Mouse (Mus musculus) MEL (cell line): ENCODE measurements at regions not wholly inside any gene's neighbourhood (a gene's known extent, or its start where the extent isn't known, plus 50 kb on each side); places are given as distances from the start of the nearest gene placed in this dataset.
A peak's percentile ranks its signal among the peaks of the same experiment; 100 is the strongest.

Experiments
- DNase-seq: peaks from one replicate; pipeline ENCODE4 v3.0.0; 2011; ENCODE audit warnings: low read depth, low spot score
- H3K27ac ChIP-seq: 2 replicates; pipeline ENCODE4 v1.5.1; 2012; ENCODE audit warnings: low read depth, mild to moderate bottlenecking, control low read depth, low read length, moderate library complexity; ENCODE audit not compliant: control insufficient read depth
- H3K27me3 ChIP-seq, 2 experiments: fragments of 150-350 bp in 1 of 2; sonication (generic) in 1 of 2; 2 replicates each; pipeline ENCODE4 v1.6.1; 2012; ENCODE audit warnings: low read length in 2 of 2, mild to moderate bottlenecking in 2 of 2, improper control_type of control experiment in 1 of 2, moderate library complexity in 1 of 2; ENCODE audit not compliant: insufficient read depth in 2 of 2, control insufficient read depth in 1 of 2
- H3K36me3 ChIP-seq, 2 experiments: 2 replicates each; pipeline ENCODE4 v1.6.1; 2012 to 2014; ENCODE audit warnings: low read length in 2 of 2, improper control_type of control experiment in 1 of 2, inconsistent platforms in 1 of 2, mild to moderate bottlenecking in 1 of 2; ENCODE audit not compliant: insufficient read depth in 2 of 2, control insufficient read depth in 1 of 2
- H3K4me1 ChIP-seq, 2 experiments: fragments of 150-350 bp in 1 of 2; sonication (generic) in 1 of 2; 2 replicates each; pipeline ENCODE4 v1.6.1; 2012; ENCODE audit warnings: low read length in 2 of 2, improper control_type of control experiment in 1 of 2, mild to moderate bottlenecking in 1 of 2; ENCODE audit not compliant: insufficient read depth in 2 of 2, control insufficient read depth in 1 of 2
- H3K4me3 ChIP-seq, 2 experiments: fragments of 150-350 bp in 1 of 2; sonication (generic) in 1 of 2; 2 replicates each; pipeline ENCODE4 v1.5.1; 2012; ENCODE audit warnings: low read depth in 2 of 2, low read length in 2 of 2, mild to moderate bottlenecking in 2 of 2, moderate library complexity in 2 of 2, control low read depth in 1 of 2, improper control_type of control experiment in 1 of 2; ENCODE audit not compliant: control insufficient read depth in 1 of 2, insufficient read depth in 1 of 2
- H3K79me2 ChIP-seq: 2 replicates; pipeline ENCODE4 v1.6.1; 2012; ENCODE audit warnings: mild to moderate bottlenecking, low read length, moderate library complexity; ENCODE audit not compliant: control insufficient read depth, poor library complexity, insufficient read depth
- H3K9ac ChIP-seq: 2 replicates; pipeline ENCODE4 v1.6.1; 2012; ENCODE audit warnings: low read depth, mild to moderate bottlenecking, control low read depth, low read length, moderate library complexity; ENCODE audit not compliant: control insufficient read depth, poor library complexity, severe bottlenecking
- H3K9me3 ChIP-seq: fragments of 150-350 bp; sonication (generic); replicated peaks from 2 replicates; pipeline ENCODE4 v1.6.1; 2012; ENCODE audit warnings: mild to moderate bottlenecking, low read length, improper control_type of control experiment, moderate library complexity; ENCODE audit not compliant: insufficient read depth
- CHD1 ChIP-seq: IDR thresholded peaks from 2 replicates; pipeline ENCODE4 v1.6.1; 2012; ENCODE audit warnings: low read depth, mild to moderate bottlenecking, inconsistent platforms, low read length, improper control_type of control experiment
- CTCF ChIP-seq, 3 experiments: IDR thresholded peaks in 2 of 3; conservative IDR thresholded peaks in 1 of 3; 2 replicates each; pipeline ENCODE4 v1.5.1; 2011 to 2012; ENCODE audit warnings: low read length in 3 of 3, low read depth in 2 of 3, mild to moderate bottlenecking in 2 of 3, improper control_type of control experiment in 1 of 3, inconsistent platforms in 1 of 3, mixed read lengths in 1 of 3, moderate library complexity in 1 of 3; ENCODE audit not compliant: control insufficient read depth in 1 of 3, insufficient read depth in 1 of 3, poor library complexity in 1 of 3, severe bottlenecking in 1 of 3
- E2F4 ChIP-seq: IDR thresholded peaks from 2 replicates; pipeline ENCODE4 v1.6.1; 2011; ENCODE audit warnings: low read depth, low read length, improper control_type of control experiment, borderline replicate concordance
- ELF1 ChIP-seq: IDR thresholded peaks from 2 replicates; pipeline ENCODE4 v1.6.1; 2014; ENCODE audit warnings: low read depth, mild to moderate bottlenecking, inconsistent platforms, low read length, improper control_type of control experiment, moderate library complexity
- EP300 ChIP-seq, 2 experiments: IDR thresholded peaks; 2 replicates each; pipeline ENCODE4 v1.6.1; 2011; ENCODE audit warnings: improper control_type of control experiment in 2 of 2, low read length in 2 of 2, low read depth in 1 of 2, mild to moderate bottlenecking in 1 of 2
- ETS1 ChIP-seq: IDR thresholded peaks from 2 replicates; pipeline ENCODE4 v1.6.1; 2012; ENCODE audit warnings: low read depth, mild to moderate bottlenecking, inconsistent platforms, low read length, improper control_type of control experiment, moderate library complexity
- GABPA ChIP-seq: IDR thresholded peaks from 2 replicates; pipeline ENCODE4 v1.6.1; 2012; ENCODE audit warnings: low read depth, mild to moderate bottlenecking, inconsistent platforms, low read length, improper control_type of control experiment, moderate library complexity
- GATA1 ChIP-seq: IDR thresholded peaks from 2 replicates; pipeline ENCODE4 v1.6.1; 2011; ENCODE audit warnings: low read depth, low read length, improper control_type of control experiment
- HCFC1 ChIP-seq: IDR thresholded peaks from 2 replicates; pipeline ENCODE4 v1.6.1; 2012; ENCODE audit warnings: low read depth, mild to moderate bottlenecking, inconsistent platforms, low read length, improper control_type of control experiment, moderate library complexity
- JUND ChIP-seq: IDR thresholded peaks from 2 replicates; pipeline ENCODE4 v1.6.1; 2011; ENCODE audit warnings: low read depth, mild to moderate bottlenecking, improper control_type of control experiment, low read length
- MAX ChIP-seq: IDR thresholded peaks from 2 replicates; pipeline ENCODE4 v1.6.1; 2011; ENCODE audit warnings: low read length, improper control_type of control experiment
- MAZ ChIP-seq: IDR thresholded peaks from 2 replicates; pipeline ENCODE4 v1.6.1; 2012; ENCODE audit warnings: low read depth, mild to moderate bottlenecking, inconsistent platforms, low read length, improper control_type of control experiment
- MYB ChIP-seq: IDR thresholded peaks from 2 replicates; pipeline ENCODE4 v1.6.1; 2011; ENCODE audit warnings: mild to moderate bottlenecking, low read depth, low read length, improper control_type of control experiment
- NELFE ChIP-seq: IDR thresholded peaks from 2 replicates; pipeline ENCODE4 v1.6.1; 2011; ENCODE audit warnings: low read depth, low read length, improper control_type of control experiment
- NRF1 ChIP-seq: IDR thresholded peaks from 2 replicates; pipeline ENCODE4 v1.6.1; 2014; ENCODE audit warnings: low read depth, mild to moderate bottlenecking, inconsistent platforms, low read length, improper control_type of control experiment, moderate library complexity; ENCODE audit not compliant: poor library complexity, insufficient read depth, severe bottlenecking
- POLR2A ChIP-seq, 2 experiments: IDR thresholded peaks; 2 replicates each; pipeline ENCODE4 v1.6.1; 2011 to 2012; ENCODE audit warnings: low read length in 2 of 2, mild to moderate bottlenecking in 2 of 2, control low read depth in 1 of 2, improper control_type of control experiment in 1 of 2, low read depth in 1 of 2, moderate library complexity in 1 of 2; ENCODE audit not compliant: control insufficient read depth in 1 of 2, insufficient read depth in 1 of 2, poor library complexity in 1 of 2
- POLR2AphosphoS5 ChIP-seq: IDR thresholded peaks from 2 replicates; pipeline ENCODE4 v1.6.1; 2012; ENCODE audit warnings: low read depth, borderline replicate concordance, mild to moderate bottlenecking, inconsistent platforms, low read length, moderate library complexity, mixed read lengths
- RAD21 ChIP-seq: IDR thresholded peaks from 2 replicates; pipeline ENCODE4 v1.6.1; 2011; ENCODE audit warnings: mild to moderate bottlenecking, low read depth, low read length, improper control_type of control experiment
- RCOR1 ChIP-seq: IDR thresholded peaks from 2 replicates; pipeline ENCODE4 v1.6.1; 2012; ENCODE audit warnings: low read depth, mild to moderate bottlenecking, inconsistent platforms, low read length, improper control_type of control experiment
- SIN3A ChIP-seq: IDR thresholded peaks from 2 replicates; pipeline ENCODE4 v1.6.1; 2012; ENCODE audit warnings: low read length, improper control_type of control experiment, inconsistent platforms
- TAL1 ChIP-seq: IDR thresholded peaks from 2 replicates; pipeline ENCODE4 v1.6.1; 2012; ENCODE audit warnings: mild to moderate bottlenecking, inconsistent platforms, low read length, moderate library complexity, mixed read lengths
- UBTF ChIP-seq: IDR thresholded peaks from 2 replicates; pipeline ENCODE4 v1.6.1; 2012; ENCODE audit warnings: low read depth, mild to moderate bottlenecking, inconsistent platforms, low read length, improper control_type of control experiment, moderate library complexity, borderline replicate concordance; ENCODE audit not compliant: insufficient read depth
- USF2 ChIP-seq, 2 experiments: IDR thresholded peaks; 2 replicates each; pipeline ENCODE4 v1.6.1; 2011 to 2012; ENCODE audit warnings: improper control_type of control experiment in 2 of 2, low read length in 2 of 2, borderline replicate concordance in 1 of 2, inconsistent platforms in 1 of 2, low read depth in 1 of 2, mild to moderate bottlenecking in 1 of 2; ENCODE audit not compliant: insufficient read depth in 1 of 2
- ZC3H11A ChIP-seq: IDR thresholded peaks from 2 replicates; pipeline ENCODE4 v1.6.1; 2012; ENCODE audit warnings: low read depth, mild to moderate bottlenecking, inconsistent platforms, low read length, improper control_type of control experiment
- ZMIZ1 ChIP-seq: IDR thresholded peaks from 2 replicates; pipeline ENCODE4 v1.6.1; 2012; ENCODE audit warnings: low read depth, mild to moderate bottlenecking, inconsistent platforms, low read length, improper control_type of control experiment, moderate library complexity
- ZNF384 ChIP-seq: IDR thresholded peaks from 2 replicates; pipeline ENCODE4 v1.6.1; 2012; ENCODE audit warnings: low read depth, mild to moderate bottlenecking, inconsistent platforms, low read length, improper control_type of control experiment

GRCm38 (mm10) chr1:138345992-138346391 is 72.5 kb downstream of the Atp6v1g3 start (continued):
- TF ChIP-seq ZC3H11A (no peak), UBTF (no peak), E2F4 (no peak)

DNA sequence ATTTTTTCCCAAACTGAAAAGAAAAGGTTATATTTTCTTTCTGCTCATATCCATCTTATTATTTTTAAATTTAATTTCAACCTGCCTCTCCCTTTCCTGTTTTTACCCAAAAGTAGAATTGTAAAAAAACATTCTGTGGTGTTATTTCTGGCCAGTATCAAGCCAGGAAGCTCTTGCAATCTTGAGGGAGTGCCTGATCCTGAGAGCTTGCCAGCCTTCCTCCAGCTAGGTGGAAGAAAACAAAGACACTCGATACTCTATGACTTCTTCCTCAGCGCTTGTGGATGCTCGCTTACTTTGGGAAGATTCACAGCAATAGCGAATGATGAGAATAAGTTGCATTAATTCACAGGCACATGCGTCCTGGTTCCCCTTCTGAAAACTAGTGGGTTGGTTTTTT is 73.4 kb downstream of the Atp6v1g3 start:
- no peak overlapping the region for H3K4me3 ChIP-seq
- no peaks in the 10 kb centered on the region for H3K36me3 ChIP-seq
- H3K27ac ChIP-seq = no peak overlapping the region
- H3K79me2 ChIP-seq = no peaks in the 10 kb centered on the region
- no peaks in the 10 kb centered on the region for H3K9me3 ChIP-seq
- H3K27me3 ChIP-seq = no peaks in the 10 kb centered on the region; a peak in 1 of 4 replicates
- H3K4me1 ChIP-seq = no peaks in the 10 kb centered on the region
- DNase-seq = no peak
- H3K9ac ChIP-seq = no peak overlapping the region
- TF ChIP-seq GABPA = no peak
- TF ChIP-seq RCOR1 = no peak
- TF ChIP-seq CHD1 = no peak
- TF ChIP-seq EP300 (IDR thresholded peaks at IDR 0.05; ENCODE audit: low read depth in 1 of 2, low read length in 2 of 2) = no peak
- TF ChIP-seq JUND = no peak
- no peak for TF ChIP-seq CTCF (IDR thresholded peaks at IDR 0.05 in 2 of 3, conservative IDR thresholded peaks at IDR 0.05 in 1 of 3; ENCODE audit: control insufficient read depth in 1 of 3, insufficient read depth in 1 of 3, low read depth in 2 of 3, low read length in 3 of 3, poor library complexity in 1 of 3, severe bottlenecking in 1 of 3)
- no peak for TF ChIP-seq TAL1
- TF ChIP-seq POLR2AphosphoS5 = no peak
- TF ChIP-seq ELF1 = no peak
- TF ChIP-seq MAZ = no peak
- TF ChIP-seq MAX = no peak
- TF ChIP-seq POLR2A (IDR thresholded peaks at IDR 0.05; ENCODE audit: control insufficient read depth in 1 of 2, insufficient read depth in 1 of 2, low read depth in 1 of 2, low read length in 2 of 2, poor library complexity in 1 of 2) = no peak
- no peak for TF ChIP-seq GATA1
- no peak for TF ChIP-seq E2F4
- no peak for TF ChIP-seq MYB
- no peak for TF ChIP-seq HCFC1
- no peak for TF ChIP-seq ETS1

GRCm38 (mm10) chr1:138348447-138348846 is 74.9 kb downstream of the Atp6v1g3 start:
- no peaks in the 10 kb centered on the region for H3K79me2 ChIP-seq
- H3K9ac ChIP-seq = no peak overlapping the region
- H3K9me3 ChIP-seq = no peaks in the 10 kb centered on the region
- DNase-seq = peak; percentile 13
- no peak overlapping the region for H3K4me3 ChIP-seq
- no peak overlapping the region for H3K27ac ChIP-seq
- H3K4me1 ChIP-seq = no peaks in the 10 kb centered on the region
- H3K27me3 ChIP-seq = no peaks in the 10 kb centered on the region; a peak in 1 of 4 replicates
- no peak for TF ChIP-seq NELFE
- TF ChIP-seq NRF1 = no peak
- no peak for TF ChIP-seq ZNF384
- no peak for TF ChIP-seq EP300 (IDR thresholded peaks at IDR 0.05; ENCODE audit: low read depth in 1 of 2, low read length in 2 of 2)
- no peak for TF ChIP-seq ZMIZ1
- TF ChIP-seq ETS1 = no peak
- TF ChIP-seq SIN3A = no peak
- no peak for TF ChIP-seq ZC3H11A
- TF ChIP-seq RAD21 = no peak
- TF ChIP-seq USF2 (IDR thresholded peaks at IDR 0.05; ENCODE audit: borderline replicate concordance in 1 of 2, insufficient read depth in 1 of 2, low read depth in 1 of 2, low read length in 2 of 2) = no peak
- no peak for TF ChIP-seq CTCF (IDR thresholded peaks at IDR 0.05 in 2 of 3, conservative IDR thresholded peaks at IDR 0.05 in 1 of 3; ENCODE audit: control insufficient read depth in 1 of 3, insufficient read depth in 1 of 3, low read depth in 2 of 3, low read length in 3 of 3, poor library complexity in 1 of 3, severe bottlenecking in 1 of 3)
- no peak for TF ChIP-seq GABPA
- H3K36me3 ChIP-seq = no peaks in the 10 kb centered on the region
